Comparison of ENCODE assay signal across 27 mouse cellular contexts in the genomic region with DNA sequence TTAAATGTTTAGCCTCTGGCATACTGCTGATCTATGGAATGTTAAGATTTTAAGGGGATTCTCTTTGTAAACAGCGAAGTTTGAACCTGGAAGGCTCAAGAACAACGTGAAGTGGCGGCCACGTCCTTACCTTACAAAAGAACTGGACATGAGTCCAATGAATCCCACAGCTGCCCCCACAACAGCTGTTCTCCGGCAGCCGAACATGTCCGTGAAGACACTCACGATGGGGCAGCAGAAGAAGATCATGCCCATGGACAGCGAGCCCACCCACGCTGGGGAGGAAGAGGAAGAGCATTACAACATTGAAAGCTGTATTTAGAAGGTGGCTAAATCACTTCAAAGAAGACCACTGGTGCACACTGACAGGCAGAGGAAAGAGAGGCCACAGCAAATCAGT. TPM values are rescaled to one million over a fixed set of nuclear protein-coding genes. Genes with fewer than 3 reads are reported as not detected.
"Had no signal": no experiment of that assay in that cellular context is flagged by ENCODE, and none has a peak within 500 bp of the region (broad histone marks: within the 10 kb centered on the region; RNA-seq: fewer than 3 reads in every experiment).

No protein-coding gene starts in this region.

- H3K36me3 ChIP-seq: heart, embryonic 15.5 days; hindbrain, embryonic 13.5 days; hindbrain, embryonic 15.5 days; kidney, embryonic 15.5 days; limb, embryonic 13.5 days; limb, embryonic 15.5 days had no signal

- H3K4me2 ChIP-seq: heart, embryonic 11.5 days; heart, embryonic 13.5 days; heart, embryonic 15.5 days; hindbrain, embryonic 13.5 days; hindbrain, embryonic 15.5 days; kidney, embryonic 15.5 days; limb, embryonic 13.5 days; limb, embryonic 15.5 days; liver, embryonic 12.5 days had no signal

- H3K9me3 ChIP-seq: heart, embryonic 13.5 days; heart, embryonic 15.5 days; hindbrain, embryonic 13.5 days; hindbrain, embryonic 15.5 days; kidney, embryonic 15.5 days; limb, embryonic 13.5 days; limb, embryonic 15.5 days; liver, embryonic 12.5 days had no signal

- H3K4me1 ChIP-seq: hindbrain, embryonic 13.5 days had no signal

- H3K4me3 ChIP-seq: heart, embryonic 13.5 days; heart, embryonic 15.5 days; hindbrain, embryonic 13.5 days; hindbrain, embryonic 15.5 days; kidney, embryonic 15.5 days; limb, embryonic 13.5 days; limb, embryonic 15.5 days; liver, embryonic 12.5 days had no signal

- H3K27me3 ChIP-seq: heart, embryonic 13.5 days; heart, embryonic 15.5 days; hindbrain, embryonic 13.5 days; hindbrain, embryonic 15.5 days; kidney, embryonic 15.5 days; limb, embryonic 13.5 days; limb, embryonic 15.5 days; liver, embryonic 12.5 days had no signal

- DNase-seq: gastrocnemius, postnatal 14 days; gastrocnemius, postnatal 36 days; heart, adult 18-20 months; heart, postnatal 14 days; heart, postnatal 36 days; kidney, adult 11 months; kidney, adult 2 months; kidney, adult 9 months; kidney, postnatal 14 days; kidney, postnatal 36 days; layer of hippocampus, adult 9-11 months; layer of hippocampus, postnatal 36 days; left cerebral cortex, postnatal 4 days had no signal

- ATAC-seq: hindbrain, postnatal 0 days; intestine, embryonic 16.5 days; liver, embryonic 12.5 days had no signal

- H3K9ac ChIP-seq: heart, embryonic 13.5 days; heart, embryonic 15.5 days; hindbrain, embryonic 13.5 days; hindbrain, embryonic 15.5 days; kidney, embryonic 15.5 days; limb, embryonic 13.5 days; limb, embryonic 15.5 days; liver, embryonic 12.5 days had no signal

- H3K27ac ChIP-seq: heart, embryonic 13.5 days; heart, embryonic 15.5 days; hindbrain, embryonic 13.5 days; hindbrain, embryonic 15.5 days; hindbrain, postnatal 0 days; kidney, embryonic 15.5 days; kidney, postnatal 0 days; limb, embryonic 13.5 days; limb, embryonic 15.5 days; liver, embryonic 12.5 days had no signal

RNA-seq across cellular contexts. Expression of a gene that starts 55.5 kb away (rescaled TPM):
- total RNA-seq: hematopoietic stem cell, adult 5-6 weeks had no signal
- polyA plus RNA-seq: large intestine, adult 2 months had no signal
